Mouse (Mus musculus) heart, postnatal 4 days (tissue): ENCODE measurements at regions not wholly inside any gene's neighbourhood (a gene's known extent, or its start where the extent isn't known, plus 50 kb on each side); places are given as distances from the start of the nearest gene placed in this dataset.
A peak's percentile ranks its signal among the peaks of the same experiment; 100 is the strongest.

Experiments
- DNase-seq: peaks from one replicate; pipeline ENCODE4 v3.0.0; 2021

GRCm38 (mm10) chr1:177335961-177336360, 78.0 kb upstream of the Akt3 start:
- DNase-seq: no peak

GRCm38 (mm10) chr1:177323366-177323765, 65.4 kb upstream of the Akt3 start:
- no peak for DNase-seq

GRCm38 (mm10) chr1:177322745-177323299, 64.8 kb upstream of the Akt3 start:
- no peak for DNase-seq

GRCm38 (mm10) chr1:177322307-177322685, 64.3 kb upstream of the Akt3 start:
- DNase-seq: no peak

- DNase-seq: no peak
These were observed 63.8 kb upstream of the Akt3 start for GRCm38 (mm10) chr1:177321655-177322306.

- peak; percentile 31 for DNase-seq
These were observed 50.3 kb upstream of the Akt3 start for GRCm38 (mm10) chr1:177308213-177308872.
